Mouse (Mus musculus) lung, postnatal 14 days (tissue): Measurements from ENCODE around the gene Leng9.

ENCODE experiments used
- DNase-seq: peaks from one replicate; pipeline ENCODE4 v3.0.0; 2021

The Leng9 gene

GRCm38 (mm10) chr7:4122076-4122768, 28.0 kb downstream of the Leng9 start:
- no peak for DNase-seq

- no peak for DNase-seq
Observed at GRCm38 (mm10) chr7:4119976-4120921, 29.9 kb downstream of the Leng9 start.

GRCm38 (mm10) chr7:4119344-4119902, 30.8 kb downstream of the Leng9 start, which contains the start of gene Ttyh1:
Ttyh1 (plus strand) TSS chr7:4119408.
- DNase-seq = no peak

GRCm38 (mm10) chr7:4117050-4117814, 32.9 kb downstream of the Leng9 start:
- DNase-seq = no peak

GRCm38 (mm10) chr7:4111766-4112165, 38.4 kb downstream of the Leng9 start:
- DNase-seq = no peak

- DNase-seq = peak; percentile 28
Observed at GRCm38 (mm10) chr7:4103411-4103810, 46.8 kb downstream of the Leng9 start.

- DNase-seq = no peak
Observed at GRCm38 (mm10) chr7:4101144-4101543, 49.0 kb downstream of the Leng9 start.

GRCm38 (mm10) chr7:4098832-4099231, 51.3 kb downstream of the Leng9 start:
- DNase-seq = no peak

GRCm38 (mm10) chr7:4098301-4098700, 51.9 kb downstream of the Leng9 start:
- no peak for DNase-seq
